Mouse (Mus musculus): ENCODE measurements at regions not wholly inside any gene's neighbourhood (a gene's known extent, or its start where the extent isn't known, plus 50 kb on each side); places are given as distances from the start of the nearest gene placed in this dataset.

- no peak for DNase-seq
Observed at GRCm38 (mm10) chr11:7317409-7317970, 103.8 kb upstream of the Igfbp3 start.

GRCm38 (mm10) chr11:7296252-7296651, 82.5 kb upstream of the Igfbp3 start:
- DNase-seq: no peak

GRCm38 (mm10) chr11:7289242-7289938, 75.7 kb upstream of the Igfbp3 start:
- DNase-seq: no peak

GRCm38 (mm10) chr11:7284836-7285490, 71.2 kb upstream of the Igfbp3 start:
- no peak for DNase-seq

GRCm38 (mm10) chr11:7282981-7283380, 69.3 kb upstream of the Igfbp3 start:
- no peak for DNase-seq

GRCm38 (mm10) chr11:7282188-7282587, 68.5 kb upstream of the Igfbp3 start:
- no peak for DNase-seq

- DNase-seq: no peak
Observed at GRCm38 (mm10) chr11:7281656-7282055, 67.9 kb upstream of the Igfbp3 start.

- DNase-seq: peak in 1 of 2 experiments; percentile 4
Observed at GRCm38 (mm10) chr11:7279891-7280290, 66.2 kb upstream of the Igfbp3 start.

GRCm38 (mm10) chr11:7272543-7272942, 58.8 kb upstream of the Igfbp3 start:
- DNase-seq: no peak

- DNase-seq: no peak
Observed at GRCm38 (mm10) chr11:7270916-7271315, 57.2 kb upstream of the Igfbp3 start.

GRCm38 (mm10) chr11:7263971-7264370, 50.2 kb upstream of the Igfbp3 start:
- DNase-seq: no peak
